Mouse (Mus musculus) lung, postnatal 0 days (tissue): Measurements from ENCODE around the gene Rhot2. TPM values are rescaled to one million over a fixed set of nuclear protein-coding genes. Genes with fewer than 3 reads are reported as not detected.

ENCODE experiments used
- ATAC-seq: fragments of 200-750 bp; cut with Nextera tagmentation; 2 replicates; pipeline ENCODE4 v1.8.0; 2017; ENCODE audit warnings: moderate library complexity
- DNase-seq: peaks from one replicate; pipeline ENCODE4 v3.0.0-alpha.2; 2016; ENCODE audit warnings: low spot score
- H3K27ac ChIP-seq: fragments of 300-500 bp; sonication (generic); 2 replicates; pipeline ENCODE4 v1.5.1; 2014; ENCODE audit warnings: antibody characterized with exemption, mild to moderate bottlenecking, low read length, mixed read lengths
- H3K27me3 ChIP-seq: fragments of 300-500 bp; sonication (generic); replicated peaks from 2 replicates; pipeline ENCODE4 v1.6.1; 2014; ENCODE audit warnings: low read length, mixed read lengths; ENCODE audit not compliant: insufficient read depth
- H3K36me3 ChIP-seq: fragments of 300-500 bp; sonication (generic); 2 replicates; pipeline ENCODE4 v1.6.1; 2014; ENCODE audit warnings: low read length, mixed read lengths; ENCODE audit not compliant: insufficient read depth
- H3K4me1 ChIP-seq: fragments of 300-500 bp; sonication (generic); 2 replicates; pipeline ENCODE4 v1.6.1; 2014; ENCODE audit warnings: antibody characterized with exemption, low read depth, low read length, mixed read lengths; ENCODE audit not compliant: insufficient read depth
- H3K4me2 ChIP-seq: fragments of 300-500 bp; sonication (generic); replicated peaks from 2 replicates; pipeline ENCODE4 v1.6.1; 2014; ENCODE audit warnings: low read depth, mild to moderate bottlenecking, low read length, moderate library complexity, mixed read lengths
- H3K4me3 ChIP-seq: fragments of 300-500 bp; sonication (generic); 2 replicates; pipeline ENCODE4 v1.5.1; 2014; ENCODE audit warnings: low read depth, low read length
- H3K9ac ChIP-seq: fragments of 300-500 bp; sonication (generic); replicated peaks from 2 replicates; pipeline ENCODE4 v1.6.1; 2014; ENCODE audit warnings: low read depth, mild to moderate bottlenecking
- H3K9me3 ChIP-seq: fragments of 300-500 bp; sonication (generic); 2 replicates; pipeline ENCODE4 v1.6.1; 2016; ENCODE audit warnings: low read length, mixed read lengths
- CTCF ChIP-seq: IDR thresholded peaks from 2 replicates; pipeline ENCODE4 v1.5.1; 2016; ENCODE audit warnings: antibody characterized with exemption, mild to moderate bottlenecking
- EP300 ChIP-seq: IDR thresholded peaks from 2 replicates; pipeline ENCODE4 v1.6.1; 2016; ENCODE audit warnings: antibody characterized with exemption, mild to moderate bottlenecking, control low read depth
- WGBS: fragments of 180-500 bp; shearing (Covaris S2); extraction: QIAGEN DNeasy Blood & Tissue Kit; methylation state at CpG from one replicate; pipeline ENCODE4 v1.1.7; 2014; 5-methylcytosine and 5-hydroxymethylcytosine counted together
- polyA plus RNA-seq: library from polyadenylated mRNA; unstranded; fragments of >200 nt; fragmentation: Nextera tagmentation; extraction: Ambion mirVana; gene quantifications from 2 replicates; pipeline ENCODE4 v1.2.1, GENCODE M21; 2015

Rhot2 gene
- polyA plus RNA-seq, 1 experiment from 2014 or later: 9.9 TPM

GRCm38 (mm10) chr17:25835301-25835700 lies 9.3 kb downstream of the Rhot2 start:
- 0 out of 2 replicates have a peak overlapping the region, but pooled peaks have one; percentile 84 for H3K4me2 ChIP-seq
- DNase-seq: no peak
- H3K9ac ChIP-seq: no peak overlapping the region
- 94% methylated on average over 7 of the region's 7 CpGs for WGBS
- no peak for ATAC-seq
- TF ChIP-seq EP300 (no peak), CTCF (no peak)
- H3K27me3 ChIP-seq: no peaks in the 10 kb centered on the region
- H3K27ac ChIP-seq: no peak overlapping the region
- no peaks in the 10 kb centered on the region for H3K9me3 ChIP-seq
- H3K4me1 ChIP-seq: peaks cover 39% of the 10 kb centered on the region
- H3K36me3 ChIP-seq: peaks cover 6% of the 10 kb centered on the region; the same call in 1 of the 2 replicates
- H3K4me3 ChIP-seq: no peak overlapping the region

- Histone ChIP-seq H3K27me3 (no peaks in the 10 kb centered on the region), H3K36me3 (0 out of 2 replicates have a peak, but pooled peaks cover 5% of the 10 kb centered on the region)
- TF ChIP-seq CTCF (no peak), EP300 (no peak)
Observed at GRCm38 (mm10) chr17:25834595-25835222, 9.9 kb downstream of the Rhot2 start.

GRCm38 (mm10) chr17:25833961-25834594 lies 10.6 kb downstream of the Rhot2 start:
- DNase-seq: peak; percentile 31
- Histone ChIP-seq H3K27me3 (no peaks in the 10 kb centered on the region), H3K36me3 (0 out of 2 replicates have a peak, but pooled peaks cover 5% of the 10 kb centered on the region), H3K9ac (peak overlapping the region; percentile 55; the same call in 1 of the 2 replicates), H3K4me1 (peaks cover 45% of the 10 kb centered on the region), H3K4me2 (peak overlapping the region; percentile 84), H3K4me3 (peak overlapping the region; percentile 55), H3K9me3 (no peaks in the 10 kb centered on the region), H3K27ac (peak overlapping the region; percentile 98)
- ATAC-seq: no peak
- 19% methylated on average over 5 of the region's 6 CpGs for WGBS
- TF ChIP-seq EP300: no peak
- no peak for TF ChIP-seq CTCF

More at GRCm38 (mm10) chr17:25834595-25835222, 9.9 kb downstream of the Rhot2 start:
- no peak for DNase-seq
- Histone ChIP-seq H3K9me3 (no peaks in the 10 kb centered on the region), H3K9ac (0 out of 2 replicates have a peak overlapping the region, but pooled peaks have one; percentile 13), H3K27ac (peak overlapping the region; percentile 98; the same call in 1 of the 2 replicates), H3K4me1 (peaks cover 39% of the 10 kb centered on the region), H3K4me3 (peak overlapping the region; percentile 55; the same call in 1 of the 2 replicates), H3K4me2 (peak overlapping the region; percentile 84)
- no peak for ATAC-seq
- WGBS: 79% methylated on average over 12 of the region's 12 CpGs

GRCm38 (mm10) chr17:25833291-25833663 lies 11.4 kb downstream of the Rhot2 start, which contains the start of gene Stub1:
Gene Stub1, minus strand, starts transcription at chr17:25833404.
- H3K4me3 ChIP-seq: peak within 1 kb of the TSS; percentile 55
- peak within 1 kb of the TSS; percentile 84 for H3K4me2 ChIP-seq
- 4% methylated on average over 24 of the region's 24 CpGs for WGBS
- DNase-seq: peak; percentile 97
- 0 out of 2 replicates have a peak, but pooled peaks cover 5% of the 10 kb centered on the region for H3K36me3 ChIP-seq
- peaks cover 45% of the 10 kb centered on the region for H3K4me1 ChIP-seq
- ATAC-seq: peak; percentile 79
- no peaks in the 10 kb centered on the region for H3K9me3 ChIP-seq
- H3K27ac ChIP-seq: peak within 1 kb of the TSS; percentile 98
- no peak for TF ChIP-seq CTCF
- no peak for TF ChIP-seq EP300
- H3K9ac ChIP-seq: peak within 1 kb of the TSS; percentile 66
- no peaks in the 10 kb centered on the region for H3K27me3 ChIP-seq

- Histone ChIP-seq H3K9me3 (no peaks in the 10 kb centered on the region), H3K4me2 (peak overlapping the region; percentile 84), H3K36me3 (0 out of 2 replicates have a peak, but pooled peaks cover 5% of the 10 kb centered on the region), H3K4me3 (peak overlapping the region; percentile 55), H3K9ac (peak overlapping the region; percentile 66), H3K27ac (peak overlapping the region; percentile 98), H3K4me1 (peaks cover 45% of the 10 kb centered on the region), H3K27me3 (no peaks in the 10 kb centered on the region)
- DNase-seq (peak; percentile 100), ATAC-seq (peak; percentile 94)
- TF ChIP-seq EP300: no peak
- peak; percentile 23; the same call in 1 of the 2 replicates for TF ChIP-seq CTCF
- 1% methylated on average over 72 of the region's 77 CpGs for WGBS
Observed at GRCm38 (mm10) chr17:25832436-25833290, 12.0 kb downstream of the Rhot2 start.
